Mouse (Mus musculus) mouse embryonic stem cell (cell line): Measurements from ENCODE around the gene Zfp968.
"Not testable (repeated sequence)": the region's sequence is repeated elsewhere in the genome, so short reads cannot be mapped to it uniquely, and the experiment has no call there.

Experiments
- in situ Hi-C, 2 experiments: fragments of 300-500 bp; cut with MboI; formaldehyde crosslinking; loops; 1 replicate in 1 of 2; 3 replicates in 1 of 2; pipeline ENCODE4 v1.14.3; 2019 to 2020; ENCODE audit warnings: low sequenced_read_pairs in 2 of 2, low pct_unique_long_range_greater_than_20kb in 1 of 2, mixed read lengths in 1 of 2; ENCODE audit not compliant: unreplicated experiment in 1 of 2

Gene Zfp968

DNA sequence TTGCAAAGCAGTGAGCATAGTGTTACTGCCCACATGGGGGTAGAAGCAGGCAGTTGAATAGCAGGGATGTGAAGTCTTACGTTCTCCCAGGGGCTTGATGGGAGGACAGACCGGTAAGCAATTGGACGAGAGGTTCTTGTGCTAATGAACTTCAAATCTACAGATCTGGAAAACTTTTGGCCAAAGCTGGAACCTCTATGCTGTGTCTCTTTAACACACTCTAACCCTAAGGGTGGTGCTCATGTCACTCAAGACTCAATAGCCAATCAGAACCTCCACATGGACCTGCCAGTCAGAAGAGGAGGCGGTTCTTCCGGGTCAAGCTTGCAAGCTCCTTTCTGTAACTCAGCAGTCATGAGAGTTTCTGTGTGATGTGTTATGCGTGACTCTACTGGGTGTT is at the start of gene Zfp968:
Zfp968 (plus strand) TSS at position 301 of the 400 bp plus-strand sequence.
- in situ Hi-C loops, result not testable (repeated sequence)

GRCm38 (mm10) chr2:175338097-175338496 is 34.1 kb upstream of the Zfp968 start, which contains the start of gene Gm4631:
Gene Gm4631, minus strand, starts transcription at chr2:175338197.
- in situ Hi-C loops, result not testable (repeated sequence)
